Mouse (Mus musculus) lung, adult 2 months (tissue): Measurements from ENCODE around the gene Acvrl1. TPM values are rescaled to one million over a fixed set of nuclear protein-coding genes. Genes with fewer than 3 reads are reported as not detected.

Experiments used
- DNase-seq: peaks from one replicate; pipeline ENCODE4 v3.0.0; 2022
- H3K4me1 ChIP-seq: fragments of 200-500 bp; 2 replicates; pipeline ENCODE4 v1.6.1; 2011; ENCODE audit warnings: low read length; ENCODE audit not compliant: control insufficient read depth, insufficient read depth
- H3K4me3 ChIP-seq: fragments of 200-500 bp; replicated peaks from 2 replicates; pipeline ENCODE3; 2011; ENCODE audit warnings: low read depth, mild to moderate bottlenecking, control low read depth, low read length; ENCODE audit errors: extremely low read depth
- CTCF ChIP-seq: fragments of 200-500 bp; IDR thresholded peaks from 2 replicates; pipeline ENCODE4 v1.5.1; 2011; ENCODE audit warnings: mild to moderate bottlenecking, low read length, control low read depth; ENCODE audit not compliant: insufficient read depth
- POLR2A ChIP-seq: fragments of 200-500 bp; IDR thresholded peaks from 2 replicates; pipeline ENCODE4 v1.6.1; 2011; ENCODE audit warnings: low read depth, mild to moderate bottlenecking, control low read depth, low read length, borderline replicate concordance; ENCODE audit errors: extremely low read depth
- WGBS: fragments of 180-500 bp; shearing (Covaris S2); methylation state at CpG from one replicate; pipeline ENCODE4 v1.1.7; 2018; 5-methylcytosine and 5-hydroxymethylcytosine counted together
- polyA plus RNA-seq: library from polyadenylated mRNA; depleted of rRNA; stranded (reverse); fragments of >200 nt; gene quantifications from 2 replicates; pipeline ENCODE4 v1.2.3, GENCODE M21; 2012

Acvrl1 gene
- polyA plus RNA-seq, 1 experiment: 695 TPM

DNA sequence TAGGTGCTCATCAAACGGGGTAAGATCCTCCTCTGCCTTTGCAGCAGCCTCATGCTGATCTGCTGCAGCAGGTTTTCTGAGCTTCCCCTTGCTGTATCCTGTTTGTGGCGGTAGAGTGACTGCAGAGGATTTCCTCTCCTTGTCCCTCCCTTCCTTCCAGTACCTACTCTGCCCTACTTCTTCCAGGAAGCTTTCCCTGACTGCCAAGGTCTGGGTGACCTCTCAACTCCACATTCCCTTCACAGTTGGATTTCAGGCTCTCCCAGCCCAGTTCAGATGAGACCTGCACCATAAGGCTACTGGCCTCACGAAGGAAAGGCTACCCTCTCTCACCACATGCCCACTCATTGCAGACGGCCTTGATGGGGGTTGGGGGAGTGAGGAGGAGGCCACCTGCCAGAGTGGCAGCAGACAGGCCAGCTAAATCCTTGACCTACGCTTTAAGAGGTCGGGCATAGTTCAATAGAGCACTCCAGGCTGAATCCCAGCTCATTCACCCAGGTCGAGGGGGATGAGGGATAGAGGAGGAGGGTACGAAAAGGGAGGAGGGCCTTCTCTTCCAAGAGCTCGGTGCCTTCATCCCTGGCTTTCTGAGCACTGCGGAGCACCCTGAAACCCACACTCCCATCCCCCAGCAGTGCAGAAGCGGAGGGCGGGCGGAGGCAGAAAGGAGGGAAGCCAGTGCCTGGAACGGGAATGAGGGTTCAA lies 36.0 kb upstream of the Acvrl1 start:
- TF ChIP-seq CTCF (no peak), POLR2A (no peak)
- no peaks in the 10 kb centered on the region for H3K4me1 ChIP-seq
- no peak for DNase-seq
- no peak overlapping the region for H3K4me3 ChIP-seq
- 59% methylated on average over 14 of the region's 14 CpGs for WGBS

GRCm38 (mm10) chr15:101092829-101093648 lies 35.3 kb upstream of the Acvrl1 start:
- 68% methylated on average over 25 of the region's 25 CpGs for WGBS
- no peak for TF ChIP-seq CTCF
- TF ChIP-seq POLR2A: no peak
- Histone ChIP-seq H3K4me1 (no peaks in the 10 kb centered on the region), H3K4me3 (no peak overlapping the region)
- DNase-seq: no peak

DNA sequence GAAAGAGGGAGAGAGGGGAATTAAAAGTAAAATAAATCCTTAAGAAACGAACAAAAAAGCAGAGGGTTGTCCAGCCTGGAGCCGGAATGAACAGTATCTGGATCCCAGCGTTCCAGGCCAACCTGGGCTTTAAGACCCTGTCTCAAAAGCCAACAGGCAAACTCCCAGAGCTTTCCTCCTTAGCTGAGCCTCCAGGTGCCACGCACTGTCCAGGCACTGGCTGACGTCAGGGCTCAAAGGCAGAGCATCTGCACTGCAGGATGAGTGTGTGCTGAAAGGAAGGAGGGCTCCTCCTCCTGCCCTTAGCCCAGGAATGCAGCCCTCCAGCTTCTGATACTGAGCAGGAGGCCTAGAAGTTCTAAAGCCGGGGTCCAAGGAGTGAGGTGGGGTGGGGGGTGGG lies 34.3 kb upstream of the Acvrl1 start:
- 82% methylated on average over 6 of the region's 6 CpGs for WGBS
- Histone ChIP-seq H3K4me3 (no peak overlapping the region), H3K4me1 (no peaks in the 10 kb centered on the region)
- no peak for DNase-seq
- TF ChIP-seq CTCF (no peak), POLR2A (no peak)

DNA sequence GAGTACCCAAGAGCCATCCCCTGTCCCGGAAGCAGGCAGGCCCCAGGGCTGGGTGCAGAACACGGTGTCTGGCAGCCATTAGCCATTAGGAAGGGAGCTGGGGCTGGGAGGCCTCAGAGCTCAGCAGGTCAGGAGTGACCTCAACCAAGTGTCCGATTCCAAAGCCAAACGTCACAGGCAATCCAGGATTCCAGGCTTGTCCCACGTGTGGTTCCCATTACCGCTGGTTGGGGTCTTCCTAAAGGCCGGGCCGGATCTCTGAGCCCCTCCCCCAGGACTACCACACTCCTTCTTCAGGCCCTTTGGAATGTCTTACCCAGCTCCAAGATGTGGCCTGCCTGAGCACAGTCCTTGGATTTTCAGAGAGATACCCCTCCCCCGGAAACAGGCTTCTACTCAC lies 33.3 kb upstream of the Acvrl1 start:
- no peak for TF ChIP-seq CTCF
- TF ChIP-seq POLR2A: no peak
- no peak for DNase-seq
- Histone ChIP-seq H3K4me1 (no peaks in the 10 kb centered on the region), H3K4me3 (no peak overlapping the region)
- WGBS: 76% methylated on average over 9 of the region's 9 CpGs

DNA sequence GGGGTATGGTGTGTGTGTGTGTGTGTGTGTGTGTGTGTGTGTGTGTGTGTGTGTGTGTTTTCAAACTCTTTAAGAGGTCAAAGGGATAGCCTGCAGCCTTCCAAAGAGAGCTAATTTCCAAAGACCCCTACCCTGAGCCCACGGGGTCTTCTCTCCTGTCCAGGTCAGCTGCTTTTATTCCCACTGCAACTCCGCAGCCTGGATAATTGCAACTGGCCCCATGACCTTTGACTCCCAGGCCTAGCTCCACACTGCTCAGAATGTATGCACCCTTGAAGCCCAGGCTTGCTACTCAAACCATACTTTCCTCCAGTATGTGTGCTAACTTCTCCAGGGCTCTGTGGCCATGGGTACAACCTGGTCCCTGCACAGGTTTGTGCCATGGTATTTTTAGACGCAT lies 32.9 kb upstream of the Acvrl1 start:
- H3K4me1 ChIP-seq: no peaks in the 10 kb centered on the region
- TF ChIP-seq POLR2A: no peak
- TF ChIP-seq CTCF: no peak
- 89% methylated on average over 3 of the region's 3 CpGs for WGBS
- DNase-seq: no peak
- no peak overlapping the region for H3K4me3 ChIP-seq

DNA sequence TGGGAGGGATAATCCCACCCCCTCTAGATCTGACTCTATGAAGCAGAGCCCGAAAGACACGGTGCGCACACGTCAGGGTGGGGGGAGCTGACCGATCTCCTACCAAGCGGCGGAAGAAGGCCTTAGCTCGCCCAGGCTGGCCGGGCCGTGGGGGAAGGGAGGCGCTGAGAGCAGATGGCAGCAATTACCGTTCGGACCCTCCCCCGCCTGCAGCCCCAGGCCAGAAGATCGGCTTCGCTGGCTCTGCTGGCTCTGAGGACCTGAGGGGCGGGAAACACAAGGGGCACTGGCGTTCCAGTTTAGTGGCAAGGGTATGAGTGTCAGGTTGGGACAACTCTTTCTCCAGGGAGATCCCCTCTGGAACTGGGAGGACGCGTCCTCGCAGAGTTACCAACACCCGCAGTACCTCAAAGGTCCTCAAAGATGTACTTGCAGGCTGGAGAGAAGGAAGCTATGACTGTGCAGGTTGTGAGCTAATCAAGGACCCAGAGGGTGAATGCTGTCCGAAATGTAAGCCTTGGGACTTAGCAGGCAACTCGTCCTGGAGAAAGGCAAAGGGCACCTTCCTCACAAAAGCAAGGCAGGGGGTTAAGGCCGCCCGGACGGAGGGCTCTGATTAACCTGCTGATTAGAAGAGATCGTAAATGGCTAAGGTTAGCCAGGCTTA lies 30.2 kb upstream of the Acvrl1 start:
- no peaks in the 10 kb centered on the region for H3K4me1 ChIP-seq
- H3K4me3 ChIP-seq: no peak overlapping the region
- TF ChIP-seq CTCF: no peak
- no peak for TF ChIP-seq POLR2A
- WGBS: 27% methylated on average over 28 of the region's 28 CpGs
- DNase-seq: no peak

GRCm38 (mm10) chr15:101100996-101101395 lies 27.3 kb upstream of the Acvrl1 start:
- 72% methylated on average over 3 of the region's 3 CpGs for WGBS
- DNase-seq: no peak
- TF ChIP-seq CTCF: no peak
- TF ChIP-seq POLR2A: no peak
- Histone ChIP-seq H3K4me1 (no peaks in the 10 kb centered on the region), H3K4me3 (no peak overlapping the region)

DNA sequence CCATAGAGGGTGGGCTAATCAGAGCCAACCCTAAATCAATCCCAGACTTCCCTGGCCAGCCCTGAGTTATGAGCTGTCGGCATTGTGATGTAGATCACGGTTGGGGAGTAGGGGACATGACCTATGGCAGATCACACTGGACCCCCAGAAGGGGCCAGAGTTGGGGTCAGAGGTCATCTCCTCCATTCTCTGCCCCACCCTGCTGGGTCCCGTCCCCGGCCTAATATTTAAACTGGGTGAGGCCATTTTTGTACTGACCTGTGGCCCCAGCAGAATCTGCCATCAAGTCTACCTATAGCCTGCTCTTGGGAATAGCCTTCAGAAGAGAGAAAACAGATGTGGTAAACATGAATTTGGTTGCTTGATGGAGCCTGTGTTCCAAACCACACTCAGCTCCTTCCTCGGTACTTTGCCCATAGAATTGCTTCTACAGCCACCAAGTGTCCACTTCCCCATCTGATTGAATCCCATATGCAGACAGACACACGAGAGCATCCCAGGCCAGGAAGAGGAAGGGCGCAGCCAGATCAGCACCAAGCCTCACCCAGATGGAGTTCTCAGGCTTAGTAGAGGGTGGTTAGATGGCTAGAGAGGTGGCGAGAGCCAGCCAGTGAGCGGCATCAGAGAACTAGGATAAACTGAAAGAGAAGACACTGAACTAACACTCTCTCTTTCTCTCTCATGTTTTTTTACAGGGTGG lies 24.6 kb upstream of the Acvrl1 start:
- WGBS: 83% methylated on average over 9 of the region's 9 CpGs
- H3K4me3 ChIP-seq: no peak overlapping the region

GRCm38 (mm10) chr15:101105496-101105994 lies 22.8 kb upstream of the Acvrl1 start:
- peak overlapping the region; percentile 62 for H3K4me3 ChIP-seq
- TF ChIP-seq CTCF (peak; percentile 96), POLR2A (no peak)
- DNase-seq: peak; percentile 83
- no peaks in the 10 kb centered on the region for H3K4me1 ChIP-seq
- 14% methylated on average over 12 of the region's 12 CpGs for WGBS

More for the DNA sequence above, 24.6 kb upstream of the Acvrl1 start:
- TF ChIP-seq CTCF (no peak), POLR2A (no peak)
- no peaks in the 10 kb centered on the region for H3K4me1 ChIP-seq
- no peak for DNase-seq
